Mouse (Mus musculus) adrenal gland, adult 18-20 months (tissue): Measurements from ENCODE around the gene Sugp2. TPM values are rescaled to one million over a fixed set of nuclear protein-coding genes. Genes with fewer than 3 reads are reported as not detected.

ENCODE experiments used
- total RNA-seq, 2 experiments: library from RNA; stranded (reverse); gene quantifications; 1 replicate in 1 of 2; 2 replicates in 1 of 2; pipeline ENCODE4 v1.2.3; 2021

Sugp2 gene
- total RNA-seq, 2 experiments from 2014 or later = 31.4 to 33.7 TPM

Other genes with a start within 250 kb of the Sugp2 start
- gene Gatad2a, start 237.8 kb upstream of the Sugp2 start, total RNA-seq = 100 to 1,000 TPM; 102 to 111 TPM
- gene Mau2, start 191.5 kb upstream of the Sugp2 start, total RNA-seq = 10 to 100 TPM; 48.8 to 55.7 TPM
- gene Sugp1, start 191.4 kb upstream of the Sugp2 start, total RNA-seq = 10 to 100 TPM; 25.8 to 27.9 TPM
- gene Tm6sf2, start 161.3 kb upstream of the Sugp2 start, total RNA-seq = 1 to 10 TPM in 1 of 2 experiments, under 1 TPM in 1; 0.83 to 1.1 TPM
- gene Hapln4, start 150.8 kb upstream of the Sugp2 start, total RNA-seq = 1 to 10 TPM in 1 of 2 experiments, under 1 TPM in 1; 0.83 to 3.0 TPM
- gene Ncan, start 113.4 kb upstream of the Sugp2 start, total RNA-seq = 1 to 10 TPM in 1 of 2 experiments, under 1 TPM in 1; 0.13 to 2.6 TPM
- 10 to 100 TPM; 19.0 to 24.0 TPM for gene Nr2c2ap, start 102.9 kb upstream of the Sugp2 start, total RNA-seq
- 10 to 100 TPM; 13.0 to 17.4 TPM for gene Rfxank, start 95.1 kb upstream of the Sugp2 start, total RNA-seq
- 10 to 100 TPM; 54.8 to 59.2 TPM for gene Borcs8, start 94.7 kb upstream of the Sugp2 start, total RNA-seq
- under 1 TPM; 0.48 to 0.99 TPM for gene Mef2b, start 94.5 kb upstream of the Sugp2 start, total RNA-seq
- 10 to 100 TPM; 68.0 to 84.2 TPM for gene Tmem161a, start 61.9 kb upstream of the Sugp2 start, total RNA-seq
- gene Slc25a42, start 21.9 kb upstream of the Sugp2 start, total RNA-seq = 10 to 100 TPM; 34.0 to 41.4 TPM
- gene Armc6, start 240 bp downstream of the Sugp2 start, total RNA-seq = 10 to 100 TPM; 10.9 to 13.6 TPM
- gene Homer3, start 48.6 kb downstream of the Sugp2 start, total RNA-seq = 10 to 100 TPM; 18.5 to 19.8 TPM
- 10 to 100 TPM; 63.9 to 70.5 TPM for gene Ddx49, start 68.3 kb downstream of the Sugp2 start, total RNA-seq
- 100 to 1,000 TPM; 185 to 205 TPM for gene Cope, start 68.3 kb downstream of the Sugp2 start, total RNA-seq
- gene Cers1, start 81.5 kb downstream of the Sugp2 start, total RNA-seq = 1 to 10 TPM; 2.0 to 2.5 TPM
- gene Gdf1, start 95.6 kb downstream of the Sugp2 start, total RNA-seq = not detected
- 10 to 100 TPM; 64.0 to 70.2 TPM for gene Upf1, start 119.1 kb downstream of the Sugp2 start, total RNA-seq
- under 1 TPM in 1 of 2 experiments, not detected in 1; 0.35 TPM for gene Comp, start 139.3 kb downstream of the Sugp2 start, total RNA-seq
- gene Crtc1, start 205.4 kb downstream of the Sugp2 start, total RNA-seq = 10 to 100 TPM; 19.3 to 22.3 TPM
- 10 to 100 TPM; 26.0 to 27.0 TPM for gene Klhl26, start 242.7 kb downstream of the Sugp2 start, total RNA-seq